Mouse (Mus musculus) testis, adult 2 months (tissue): ENCODE data around the gene Mylk3.

ENCODE experiments used
- CTCF ChIP-seq: fragments of 200-500 bp; IDR thresholded peaks from 2 replicates; pipeline ENCODE4 v1.5.1; 2012; ENCODE audit warnings: low read depth, mild to moderate bottlenecking, inconsistent platforms, low read length, moderate library complexity; ENCODE audit not compliant: control insufficient read depth, insufficient read depth, insufficient replicate concordance
- POLR2A ChIP-seq: fragments of 200-500 bp; IDR thresholded peaks from 2 replicates; pipeline ENCODE4 v1.6.1; 2012; ENCODE audit warnings: low read depth, mild to moderate bottlenecking, inconsistent platforms, low read length, moderate library complexity; ENCODE audit not compliant: control insufficient read depth

DNA sequence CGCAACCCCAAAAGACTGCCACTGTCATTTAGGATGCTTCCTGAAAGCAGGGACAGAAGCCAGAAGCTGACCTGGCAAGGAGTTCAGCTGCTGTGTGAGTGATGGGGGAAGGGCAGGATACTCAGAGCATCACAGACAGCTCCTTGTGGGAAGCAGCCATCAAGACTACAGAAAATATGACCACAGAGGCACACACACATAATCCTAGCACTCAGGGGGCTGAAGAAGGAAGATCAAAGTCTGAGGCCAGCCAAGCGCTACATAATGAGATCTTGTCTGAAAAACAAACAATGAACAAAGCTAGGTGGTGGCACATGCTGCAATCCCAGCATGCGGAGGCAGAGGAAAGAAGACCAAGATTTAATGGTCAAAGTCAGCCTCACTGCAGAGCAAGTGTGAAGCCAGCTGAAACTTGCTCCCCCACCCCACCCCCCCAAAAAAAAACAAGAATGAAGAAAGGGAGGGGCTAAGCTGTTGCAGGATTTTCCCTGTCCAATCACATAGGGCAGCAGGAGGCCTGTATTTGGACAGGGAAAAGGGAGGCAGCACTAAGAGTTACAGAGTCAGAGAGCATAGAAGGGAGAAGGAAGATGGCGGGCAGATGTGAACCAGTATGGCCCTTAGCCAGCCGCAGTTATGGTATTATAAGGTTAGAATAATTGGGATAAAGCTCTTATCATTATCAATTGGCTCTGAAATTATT is 46.1 kb downstream of the Mylk3 start:
- TF ChIP-seq CTCF, result no peak
- TF ChIP-seq POLR2A, result no peak
